Mouse (Mus musculus) R1 (cell line): ENCODE measurements around the gene Slc51a.
"Not testable (repeated sequence)": the region's sequence is repeated elsewhere in the genome, so short reads cannot be mapped to it uniquely, and the experiment has no call there.

Experiments
- DNase-seq: peaks from one replicate; pipeline ENCODE4 v3.0.0-alpha.2; 2018; ENCODE audit warnings: low read depth, low spot score

Slc51a gene

DNA sequence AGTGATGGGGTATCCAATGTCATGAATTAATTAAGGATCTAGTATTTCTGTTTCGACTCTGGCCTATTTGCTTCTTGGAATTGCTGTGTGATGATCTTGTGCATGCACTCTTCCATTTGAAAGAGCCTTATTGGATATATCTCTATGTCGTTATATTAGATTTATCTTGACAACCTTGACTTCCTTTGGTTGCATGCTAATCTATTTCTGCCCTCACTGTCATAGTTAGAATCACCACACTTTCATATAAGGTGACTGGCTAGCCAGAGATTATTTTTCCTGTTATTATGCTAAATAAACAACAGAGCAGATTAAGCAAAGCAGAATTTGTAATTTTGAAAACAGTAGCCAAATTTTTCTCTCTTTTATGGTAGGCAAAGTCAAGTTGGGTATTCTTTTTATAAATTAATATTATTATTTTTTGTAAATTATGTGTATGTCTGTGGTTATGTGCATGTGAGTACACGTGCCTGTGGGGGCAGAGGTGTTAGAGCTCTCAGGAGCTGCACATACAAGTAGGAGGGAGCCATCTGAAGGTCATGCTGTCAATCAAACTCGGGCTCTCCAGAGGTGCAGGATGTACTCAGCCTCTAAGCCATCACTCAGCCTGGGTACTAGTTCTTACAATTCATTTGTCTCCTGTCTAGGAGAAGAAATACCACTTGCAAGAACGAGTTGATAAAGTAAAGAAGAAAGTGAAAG is 18.1 kb downstream of the Slc51a start:
- no peak for DNase-seq

DNA sequence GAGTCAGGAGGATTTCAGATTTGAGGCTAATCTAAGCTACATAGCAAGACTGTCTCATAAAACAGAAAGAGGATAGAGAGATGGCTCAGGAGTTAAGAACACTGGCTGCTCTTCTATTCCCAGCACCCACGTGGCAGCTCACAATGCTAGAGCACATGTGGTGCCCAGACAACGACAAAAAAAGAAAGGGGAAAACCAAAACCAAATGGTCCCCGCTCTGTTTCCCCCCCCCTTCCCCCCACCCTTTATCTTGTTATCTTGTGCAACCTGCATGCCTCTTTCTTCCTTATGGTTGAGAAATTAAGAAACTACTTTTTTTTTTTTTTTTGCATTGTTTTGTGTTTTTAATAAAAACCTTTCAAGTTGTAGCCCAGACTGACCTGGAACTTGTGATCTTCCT is 19.2 kb downstream of the Slc51a start:
- DNase-seq: no peak

DNA sequence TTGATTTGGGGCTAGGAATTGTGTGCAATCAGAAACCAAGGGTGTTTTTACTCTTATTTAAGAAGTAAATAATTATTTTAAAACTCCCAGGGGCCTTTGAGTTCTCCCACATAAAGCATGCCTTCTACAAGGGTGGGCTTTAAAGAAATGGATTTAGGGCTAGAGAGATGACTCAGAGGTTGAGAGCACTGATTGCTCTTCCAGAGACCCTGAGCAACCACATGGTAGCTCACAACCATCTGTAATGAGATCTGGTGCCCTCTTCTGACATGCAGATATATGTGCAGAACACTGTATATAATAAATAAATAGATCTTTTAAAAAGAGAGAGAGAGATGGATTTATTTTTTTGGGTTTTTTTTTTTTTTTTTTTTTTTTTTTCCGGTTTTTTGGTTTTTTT is 22.8 kb downstream of the Slc51a start:
- DNase-seq: no peak

DNA sequence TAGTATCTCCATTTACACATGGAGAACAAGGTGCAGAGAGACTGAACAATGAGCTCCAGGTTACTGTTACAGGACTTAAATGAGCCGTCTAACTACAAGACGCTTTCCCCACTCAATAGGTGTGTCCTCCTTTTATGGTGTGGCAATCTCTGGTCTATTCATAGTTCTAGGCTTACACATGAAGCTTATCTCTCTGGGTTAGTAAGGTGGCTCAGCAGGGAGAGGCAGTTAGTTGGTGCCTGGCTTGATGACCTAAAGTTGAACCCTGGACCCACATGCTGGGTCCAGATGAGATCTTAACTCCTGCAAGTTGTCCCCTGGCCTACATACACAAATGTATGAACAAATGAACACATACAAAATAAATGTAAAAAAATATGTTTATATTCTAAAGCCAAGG is 24.3 kb downstream of the Slc51a start:
- DNase-seq: peak; percentile 55

DNA sequence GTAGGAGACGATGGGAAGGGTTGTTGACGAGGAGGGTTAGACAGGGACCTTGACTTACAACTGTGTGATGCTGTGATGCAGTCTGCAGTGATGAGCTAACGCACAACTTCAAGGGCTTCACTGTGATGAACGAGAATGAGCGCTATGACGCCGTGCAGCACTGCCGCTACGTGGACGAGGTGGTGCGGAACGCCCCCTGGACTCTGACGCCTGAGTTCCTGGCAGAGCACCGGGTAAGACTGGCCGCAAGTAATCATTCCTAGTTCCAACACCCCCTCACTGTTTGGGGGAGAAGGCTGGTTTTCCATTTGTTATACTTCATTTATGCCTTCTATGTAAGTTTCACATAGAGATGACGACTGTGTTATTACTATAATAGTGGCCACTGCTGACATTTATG is 24.7 kb downstream of the Slc51a start:
- no peak for DNase-seq

DNA sequence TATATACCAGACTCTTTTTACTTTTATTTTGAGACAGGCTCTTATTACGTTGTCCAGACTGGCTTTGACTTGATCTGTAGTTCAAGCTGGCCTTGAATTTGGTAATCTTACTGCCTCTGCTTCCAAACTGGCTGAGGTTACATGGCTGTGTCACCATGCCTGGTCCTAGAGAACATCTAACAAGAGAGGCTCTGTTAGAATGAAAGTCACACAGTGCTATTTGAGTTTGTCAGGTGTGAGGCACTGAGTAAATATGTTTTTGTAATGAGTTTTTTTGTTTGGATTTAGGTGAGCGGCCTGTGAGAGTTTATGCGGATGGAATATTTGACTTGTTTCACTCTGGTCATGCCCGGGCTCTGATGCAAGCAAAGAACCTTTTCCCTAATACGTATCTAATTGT is 26.0 kb downstream of the Slc51a start:
- DNase-seq: no peak

DNA sequence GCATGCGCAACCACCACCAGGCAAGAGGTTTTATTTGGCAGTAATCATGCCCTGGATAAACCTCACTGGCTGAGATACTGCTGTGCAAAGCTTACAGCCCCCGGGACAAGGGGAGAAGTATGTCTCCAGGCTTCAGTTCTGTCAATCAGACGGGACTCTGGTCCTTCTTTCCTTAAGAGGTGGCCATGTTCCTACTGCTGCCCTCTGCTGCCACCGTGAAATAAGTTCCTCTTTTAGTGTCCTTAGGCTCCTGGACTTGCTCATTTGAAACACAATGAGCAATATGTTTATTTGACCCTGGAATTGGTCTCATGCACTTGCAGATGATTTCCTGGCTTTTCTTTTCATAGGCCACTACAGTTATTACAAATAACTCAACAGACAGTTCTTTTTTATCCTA is 27.2 kb downstream of the Slc51a start:
- no peak for DNase-seq

DNA sequence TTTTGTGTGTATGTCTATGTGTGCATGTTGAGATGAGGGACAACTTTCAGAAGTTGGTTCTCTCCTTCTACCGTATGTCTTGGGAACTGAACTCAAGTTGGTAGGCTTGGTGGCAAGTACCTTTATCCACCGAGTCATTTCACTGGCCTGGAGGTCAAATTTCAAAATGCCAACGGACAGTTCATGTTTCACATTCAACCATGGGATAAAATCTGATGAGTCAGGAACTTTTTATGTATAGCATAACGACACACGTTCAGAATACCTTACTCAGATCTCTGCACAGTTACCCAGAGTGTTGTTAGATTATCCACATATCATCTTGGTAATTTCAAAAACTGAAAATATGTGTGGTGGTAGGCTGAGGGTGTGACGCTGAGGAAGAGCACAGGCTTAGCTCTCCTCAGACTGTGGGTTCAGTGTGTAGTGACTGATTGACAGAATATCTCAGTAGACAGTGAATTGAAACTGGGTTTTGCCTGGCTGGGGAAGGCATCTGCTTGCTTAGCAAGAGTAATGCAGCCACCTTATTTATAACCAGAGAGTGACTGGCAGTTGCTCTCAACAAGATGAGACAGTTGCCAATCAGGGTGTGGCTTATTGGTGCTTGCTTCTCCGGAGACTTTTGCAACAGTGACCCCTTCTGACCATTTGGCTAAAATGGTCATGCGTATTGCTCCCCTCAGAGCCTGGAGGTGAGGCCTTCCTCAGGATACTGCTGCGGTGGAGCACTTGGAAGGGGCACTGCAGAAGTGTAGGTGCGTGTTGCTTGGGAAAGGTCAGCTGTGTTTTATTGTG is 29.9 kb downstream of the Slc51a start:
- DNase-seq: peak; percentile 75

DNA sequence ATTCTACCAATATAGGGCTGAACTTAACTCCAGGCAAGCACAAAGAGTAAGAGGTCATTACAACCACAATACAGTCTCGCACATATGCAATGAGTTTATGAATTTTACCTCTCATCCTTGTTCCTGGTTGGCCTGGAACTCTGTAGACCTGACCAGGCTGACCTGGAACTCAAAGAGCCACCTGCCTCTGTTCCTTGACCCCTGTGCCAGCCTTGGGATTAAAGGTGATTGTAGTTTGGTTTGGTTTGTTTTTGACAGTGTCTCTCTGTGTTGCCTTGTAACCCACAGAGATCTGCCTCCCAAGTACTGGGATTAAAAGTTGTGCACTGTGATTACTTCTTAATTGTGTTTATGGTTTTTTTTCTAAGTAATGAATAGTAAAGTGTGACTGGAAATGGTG is 30.9 kb downstream of the Slc51a start:
- DNase-seq: no peak

DNA sequence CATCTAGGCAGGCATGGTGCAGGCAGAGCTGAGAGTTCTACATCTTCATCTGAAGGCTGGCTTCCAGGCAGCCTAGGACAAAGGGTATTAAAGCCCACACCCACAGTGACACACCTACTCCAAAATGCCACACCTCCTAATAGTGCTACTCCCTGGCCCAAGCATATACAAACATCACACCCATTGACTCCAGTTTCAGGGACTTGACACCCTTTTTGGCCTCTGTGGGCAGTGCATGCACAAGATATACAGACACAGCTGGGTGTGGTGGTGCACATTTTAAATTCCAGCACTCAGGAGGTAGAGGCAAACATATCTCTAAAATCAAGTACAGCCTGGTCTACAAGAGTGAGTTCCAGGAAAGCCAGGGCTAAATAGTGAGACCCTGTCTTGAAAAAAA is 31.6 kb downstream of the Slc51a start:
- no peak for DNase-seq

DNA sequence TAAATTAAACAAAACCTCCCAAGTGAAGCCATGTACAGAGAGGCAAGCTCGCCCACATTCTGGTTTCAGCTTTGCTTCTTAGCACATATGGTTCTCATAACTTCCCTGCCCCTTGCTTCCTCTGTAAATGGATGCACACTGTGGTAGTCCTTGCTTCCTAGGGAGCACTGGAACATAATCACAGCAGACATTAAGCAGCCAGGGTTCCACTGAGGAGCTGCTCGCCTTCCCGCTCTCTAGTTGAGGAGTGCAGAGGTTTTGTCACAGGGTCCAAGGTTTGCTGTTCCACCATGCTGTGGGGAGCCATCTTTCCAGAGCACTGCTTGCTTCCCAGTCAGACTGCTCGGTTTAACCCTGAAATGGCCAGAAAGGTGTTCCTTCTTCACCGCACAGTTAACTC is 33.0 kb downstream of the Slc51a start:
- DNase-seq: no peak

DNA sequence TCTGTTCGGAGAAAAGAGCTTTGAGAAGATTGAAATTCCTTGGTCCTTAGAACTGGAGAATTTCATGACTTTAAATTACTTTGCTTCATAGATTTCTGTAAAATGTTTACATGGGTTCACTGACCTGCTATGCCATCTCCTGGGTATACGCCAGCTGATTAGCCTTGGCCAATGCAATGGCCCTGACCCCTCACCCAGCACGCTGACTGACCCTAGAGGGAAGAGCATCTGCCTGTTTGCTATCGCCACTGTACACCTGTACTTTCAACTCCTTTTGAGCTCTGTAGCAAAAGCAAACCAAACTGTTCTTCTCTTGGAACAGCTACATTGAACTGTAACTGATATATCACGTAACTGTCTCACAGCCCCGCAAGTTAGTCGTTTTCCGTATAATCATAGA is 34.6 kb downstream of the Slc51a start:
- no peak for DNase-seq

DNA sequence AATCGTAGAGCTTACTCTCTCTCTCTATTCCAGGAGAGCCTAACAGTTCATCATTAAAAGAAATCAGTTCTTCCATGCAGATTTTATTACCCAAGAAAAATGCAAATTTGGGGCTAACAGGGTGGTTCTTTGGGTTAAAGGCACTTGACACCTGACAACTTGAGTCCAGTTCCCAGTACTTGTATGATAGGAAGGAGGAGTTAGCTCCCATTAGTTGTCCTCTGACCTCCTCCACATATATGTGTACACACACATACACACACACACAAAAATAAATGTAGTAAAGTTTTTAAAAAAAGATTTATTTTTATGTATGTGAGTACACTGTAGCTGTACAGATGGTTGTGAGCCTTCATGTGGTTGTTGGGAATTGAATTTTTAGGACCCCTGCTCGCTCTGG is 37.5 kb downstream of the Slc51a start:
- DNase-seq: no peak

DNA sequence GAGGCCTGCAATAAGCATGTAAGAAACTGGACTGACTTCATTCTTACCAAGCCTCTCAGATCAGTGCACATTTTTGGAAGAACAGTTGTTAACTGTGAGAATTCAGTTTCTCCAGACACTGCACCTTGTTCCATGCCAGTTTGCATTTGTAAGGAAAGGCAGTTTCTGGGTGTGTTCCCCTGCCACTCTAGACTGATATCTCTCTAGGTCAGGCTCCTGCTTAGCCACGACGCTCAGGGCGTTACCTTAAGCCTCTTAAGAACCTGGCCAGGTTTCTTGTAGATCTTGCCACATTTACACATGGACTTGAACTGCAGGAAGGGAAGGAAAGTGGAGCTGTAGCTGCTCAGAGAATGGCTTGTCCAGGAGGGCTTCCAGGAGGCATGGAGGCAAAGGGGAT is 38.0 kb downstream of the Slc51a start:
- no peak for DNase-seq

DNA sequence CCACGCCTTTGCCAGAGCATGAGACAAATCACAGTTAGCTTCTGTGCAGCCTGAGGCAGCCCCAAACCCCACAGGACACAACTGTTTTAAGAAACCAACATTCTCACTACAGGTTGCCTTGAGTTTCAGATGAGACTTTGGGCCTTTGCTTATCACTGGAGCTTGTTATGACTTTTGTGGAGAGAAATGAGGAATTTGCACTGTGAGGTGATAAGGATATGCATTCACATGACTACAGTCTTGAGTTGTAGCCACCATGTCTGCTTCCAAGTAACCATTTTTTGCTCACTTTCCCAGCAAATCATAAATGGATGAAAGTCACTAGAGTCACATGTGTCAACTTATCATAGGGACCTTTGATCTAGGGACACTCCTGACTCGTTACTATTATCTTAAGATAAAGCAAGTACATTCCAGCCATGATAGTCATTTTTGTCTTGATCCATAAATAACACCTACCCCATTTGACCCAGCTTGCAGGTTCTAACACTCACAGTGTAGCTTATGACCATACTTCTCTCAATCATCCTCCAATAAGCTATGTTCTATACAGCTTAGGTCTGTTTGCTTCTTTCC is 41.0 kb downstream of the Slc51a start:
- no peak for DNase-seq

DNA sequence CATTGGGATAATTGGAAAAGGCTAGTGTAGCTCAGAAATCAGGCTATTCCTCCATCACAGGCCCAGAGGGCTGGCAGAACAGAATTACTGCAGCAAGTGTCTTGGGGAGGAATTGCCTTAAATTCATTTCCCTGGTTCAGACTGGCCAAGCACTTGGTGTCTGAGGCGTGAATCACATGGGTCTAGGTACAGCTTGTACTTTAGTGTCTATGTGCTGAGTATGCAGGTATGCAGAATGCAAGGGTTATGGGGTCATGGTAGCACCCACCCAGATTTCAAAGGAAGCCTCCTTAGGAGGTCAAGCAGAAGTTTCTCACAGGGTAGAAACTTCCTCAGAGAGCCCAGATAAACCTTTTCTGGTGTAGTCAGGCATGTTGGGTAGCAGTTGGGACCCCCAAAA is 42.1 kb downstream of the Slc51a start:
- no peak for DNase-seq

DNA sequence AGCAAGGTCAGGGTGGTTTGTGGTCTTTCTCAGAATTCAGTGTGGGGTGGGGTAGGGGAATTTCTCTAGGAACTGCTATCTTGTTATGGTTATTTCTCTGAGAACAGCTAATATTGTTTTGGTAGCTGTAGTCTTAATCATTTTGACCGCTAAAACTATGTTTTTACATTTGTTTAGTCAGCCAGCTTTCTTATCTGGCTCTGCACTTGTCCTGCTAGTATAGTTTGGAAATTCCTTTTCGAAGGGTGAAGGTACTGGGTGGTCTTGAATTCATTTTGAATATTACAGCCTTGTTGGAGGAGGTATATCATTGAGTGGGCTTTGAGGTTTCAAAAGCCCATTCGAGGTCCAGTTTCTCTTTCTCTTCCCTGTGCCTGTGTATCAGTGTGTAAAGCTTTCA is 43.1 kb downstream of the Slc51a start:
- not testable (repeated sequence) for DNase-seq

DNA sequence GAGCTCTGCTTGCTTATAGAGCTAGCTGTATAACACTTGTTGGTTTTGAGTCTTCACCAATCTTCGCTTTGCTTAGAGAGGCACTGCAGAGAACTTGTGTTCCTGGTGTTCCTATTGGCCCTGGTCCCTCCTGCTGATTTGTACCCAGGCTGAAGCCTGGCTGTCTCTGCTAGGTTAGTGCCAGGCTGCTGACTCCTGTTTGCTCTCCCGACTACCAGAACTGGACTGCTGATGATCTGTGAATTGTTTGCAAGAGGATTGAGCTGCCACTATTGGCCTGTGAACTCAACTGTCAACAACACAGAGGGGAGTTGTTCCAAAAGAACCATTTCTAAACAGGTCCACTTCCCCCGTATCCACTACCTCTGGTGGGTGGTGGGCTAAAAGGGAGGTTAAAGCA is 46.2 kb downstream of the Slc51a start:
- no peak for DNase-seq

DNA sequence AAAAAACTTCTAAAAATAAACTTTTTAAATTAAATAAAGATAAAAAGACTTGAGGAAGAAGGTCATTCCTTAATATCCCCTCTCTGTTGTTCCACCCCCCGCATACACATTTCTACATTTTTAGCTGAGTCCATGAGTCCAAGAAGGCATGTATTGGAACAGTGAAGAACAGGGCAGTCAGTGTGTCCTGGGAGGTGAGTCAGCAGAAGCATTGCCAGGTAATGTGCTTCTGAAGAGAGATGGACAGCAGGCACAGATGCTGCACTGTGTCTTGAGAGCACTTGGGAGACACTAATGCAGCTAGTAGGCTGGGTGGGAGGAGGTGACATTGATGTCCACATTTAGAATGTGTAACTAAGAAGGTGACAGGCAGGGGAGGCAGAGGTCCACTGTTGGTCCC is 50.4 kb downstream of the Slc51a start:
- DNase-seq: no peak

DNA sequence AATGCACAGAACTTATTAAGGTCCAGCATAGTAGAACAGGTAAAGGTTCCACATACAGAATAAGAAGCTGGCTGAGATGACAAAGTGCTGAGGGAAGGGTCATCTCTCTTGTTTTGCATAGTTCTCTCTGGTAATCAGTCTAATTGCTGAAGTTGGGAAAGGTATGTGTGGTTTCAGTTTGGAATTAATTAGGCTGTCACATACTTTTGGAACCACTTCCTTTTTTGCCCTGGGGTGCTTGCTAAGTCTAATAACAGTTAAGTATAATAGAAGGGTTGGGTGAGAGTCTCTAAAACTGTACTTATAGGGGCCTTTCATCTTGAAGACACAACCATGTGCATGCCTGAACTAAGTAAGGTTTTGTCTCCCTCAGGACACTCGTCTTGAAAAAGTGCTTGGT is 51.0 kb downstream of the Slc51a start:
- no peak for DNase-seq

DNA sequence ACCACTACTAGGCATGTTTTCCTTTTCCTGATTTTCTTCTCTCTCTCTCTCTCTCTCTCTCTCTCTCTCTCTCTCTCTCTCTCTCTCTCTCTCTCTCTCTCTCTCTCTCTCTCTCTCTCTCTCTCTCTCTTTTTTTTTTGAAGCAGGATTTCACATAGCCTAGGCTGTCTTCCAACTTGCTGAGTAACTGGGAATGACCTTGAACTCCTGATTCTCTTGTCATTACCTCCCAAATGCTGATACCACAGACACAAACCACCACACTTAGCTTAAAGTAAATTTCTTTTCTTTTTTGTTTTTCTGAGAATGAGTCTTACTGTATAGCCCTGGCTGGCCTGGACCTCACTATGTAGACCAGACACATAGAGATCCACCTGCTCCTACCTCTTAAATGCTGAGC is 53.0 kb downstream of the Slc51a start:
- no peak for DNase-seq

DNA sequence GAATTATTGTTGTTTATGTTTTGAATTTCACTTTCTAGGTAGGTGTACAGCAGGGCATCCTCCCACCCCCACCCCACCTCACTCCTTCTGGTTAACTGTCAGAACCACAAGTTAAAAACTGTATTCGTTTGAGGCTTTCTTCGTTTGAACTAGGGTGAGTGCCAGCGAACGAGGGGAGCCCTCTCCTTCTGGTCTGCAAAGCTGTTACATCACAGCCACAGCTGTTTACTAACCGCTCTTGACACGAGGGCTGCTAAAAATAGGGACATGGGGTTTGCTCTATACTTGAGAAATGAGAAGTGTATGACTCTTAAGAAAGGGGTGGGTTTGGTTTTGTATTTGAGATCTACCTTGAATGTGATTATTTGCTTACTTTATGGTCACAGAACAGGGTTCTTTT is 53.6 kb downstream of the Slc51a start:
- no peak for DNase-seq

DNA sequence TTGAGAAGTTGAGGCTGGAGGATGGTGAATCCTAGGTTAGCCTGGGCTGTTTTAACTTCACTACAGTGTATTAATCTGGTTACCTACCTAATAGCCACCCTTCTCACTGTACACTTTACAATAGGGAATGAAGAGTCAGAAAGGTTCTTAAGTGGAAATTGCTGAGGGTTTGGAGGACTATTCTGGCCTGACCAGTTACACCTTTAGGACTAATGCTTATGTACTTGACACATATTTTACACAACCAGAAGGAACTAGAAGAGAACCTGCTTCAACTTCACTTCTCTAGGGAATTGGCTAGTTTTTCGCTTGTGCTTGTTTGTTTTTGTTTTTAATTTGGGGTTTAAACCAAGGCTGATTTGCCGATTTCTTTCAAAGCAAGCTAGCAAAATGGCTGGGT is 54.5 kb downstream of the Slc51a start:
- DNase-seq: no peak
